Mouse (Mus musculus) embryonic facial prominence, embryonic 14.5 days (tissue): ENCODE measurements around the gene Med18. TPM values are rescaled to one million over a fixed set of nuclear protein-coding genes. Genes with fewer than 3 reads are reported as not detected.
A peak's percentile ranks its signal among the peaks of the same experiment; 100 is the strongest.

ENCODE experiments used
- ATAC-seq: fragments of 200-750 bp; cut with Nextera tagmentation; 2 replicates; pipeline ENCODE4 v1.8.0; 2017; ENCODE audit warnings: low read depth, moderate number of reproducible peaks, moderate TSS enrichment
- DNase-seq: peaks from one replicate; pipeline ENCODE4 v3.0.0-alpha.2; 2015; ENCODE audit warnings: low spot score
- H3K27ac ChIP-seq: fragments of 300-500 bp; sonication (generic); replicated peaks from 2 replicates; pipeline ENCODE4 v1.5.1; 2014; ENCODE audit warnings: low read depth, mild to moderate bottlenecking, low read length, moderate library complexity
- H3K27me3 ChIP-seq: fragments of 300-500 bp; sonication (generic); replicated peaks from 2 replicates; pipeline ENCODE4 v1.6.1; 2014; ENCODE audit warnings: low read length; ENCODE audit not compliant: control insufficient read depth, insufficient read depth
- H3K36me3 ChIP-seq: fragments of 300-500 bp; sonication (generic); 2 replicates; pipeline ENCODE4 v1.6.1; 2014; ENCODE audit warnings: low read length, mixed read lengths; ENCODE audit not compliant: control insufficient read depth, insufficient read depth
- H3K4me1 ChIP-seq: fragments of 300-500 bp; sonication (generic); 2 replicates; pipeline ENCODE4 v1.6.1; 2014; ENCODE audit warnings: antibody characterized with exemption, low read length; ENCODE audit not compliant: control insufficient read depth, insufficient read depth
- H3K4me2 ChIP-seq: fragments of 300-500 bp; sonication (generic); 2 replicates; pipeline ENCODE4 v1.6.1; 2014; ENCODE audit warnings: low read depth, mild to moderate bottlenecking, low read length, moderate library complexity, mixed read lengths
- H3K4me3 ChIP-seq: fragments of 300-500 bp; sonication (generic); 2 replicates; pipeline ENCODE4 v1.5.1; 2014; ENCODE audit warnings: low read depth, mild to moderate bottlenecking, low read length
- H3K9ac ChIP-seq: fragments of 300-500 bp; sonication (generic); 2 replicates; pipeline ENCODE4 v1.6.1; 2014; ENCODE audit warnings: low read depth, mild to moderate bottlenecking, low read length, moderate library complexity, mixed read lengths
- H3K9me3 ChIP-seq: fragments of 300-500 bp; sonication (generic); 2 replicates; pipeline ENCODE4 v1.6.1; 2016; ENCODE audit warnings: low read length; ENCODE audit not compliant: control insufficient read depth
- WGBS: fragments of 180-500 bp; shearing (Covaris S2); extraction: QIAGEN DNeasy Blood & Tissue Kit; methylation state at CpG from one replicate; pipeline ENCODE4 v1.1.7; 2014; 5-methylcytosine and 5-hydroxymethylcytosine counted together
- polyA plus RNA-seq: library from polyadenylated mRNA; unstranded; fragments of >200 nt; fragmentation: Nextera tagmentation; extraction: Ambion mirVana; gene quantifications from 2 replicates; pipeline ENCODE4 v1.2.1, GENCODE M21; 2014

The Med18 gene
- polyA plus RNA-seq, 1 experiment from 2014 or later: 6.6 TPM

DNA sequence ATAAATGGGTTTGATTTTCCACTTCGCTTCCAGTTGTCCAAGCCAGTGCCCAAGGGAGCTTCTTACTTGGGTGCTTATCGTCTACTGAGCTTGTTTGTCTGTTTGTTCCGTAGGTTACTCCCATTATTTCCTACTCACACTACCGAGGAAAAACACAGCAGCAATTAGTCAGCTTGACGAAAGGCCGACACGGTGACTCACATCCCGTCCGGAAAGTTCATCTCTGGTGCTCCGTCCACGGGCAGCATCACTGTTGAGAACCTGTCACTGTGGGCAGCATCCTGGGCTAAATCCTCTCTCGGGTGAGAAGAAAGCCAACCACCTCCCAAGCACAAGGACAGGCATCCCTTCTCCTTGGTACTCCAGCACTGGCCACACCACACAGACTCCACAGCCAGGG lies 17.6 kb downstream of the Med18 start:
- Histone ChIP-seq H3K9me3 (0 out of 2 replicates have a peak, but pooled peaks cover 5% of the 10 kb centered on the region), H3K4me1 (no peaks in the 10 kb centered on the region), H3K27me3 (no peaks in the 10 kb centered on the region), H3K9ac (no peak overlapping the region), H3K27ac (no peak overlapping the region), H3K36me3 (no peaks in the 10 kb centered on the region), H3K4me3 (no peak overlapping the region), H3K4me2 (no peak overlapping the region)
- DNase-seq: no peak
- ATAC-seq: no peak
- WGBS: 77% methylated on average over 12 of the region's 12 CpGs

DNA sequence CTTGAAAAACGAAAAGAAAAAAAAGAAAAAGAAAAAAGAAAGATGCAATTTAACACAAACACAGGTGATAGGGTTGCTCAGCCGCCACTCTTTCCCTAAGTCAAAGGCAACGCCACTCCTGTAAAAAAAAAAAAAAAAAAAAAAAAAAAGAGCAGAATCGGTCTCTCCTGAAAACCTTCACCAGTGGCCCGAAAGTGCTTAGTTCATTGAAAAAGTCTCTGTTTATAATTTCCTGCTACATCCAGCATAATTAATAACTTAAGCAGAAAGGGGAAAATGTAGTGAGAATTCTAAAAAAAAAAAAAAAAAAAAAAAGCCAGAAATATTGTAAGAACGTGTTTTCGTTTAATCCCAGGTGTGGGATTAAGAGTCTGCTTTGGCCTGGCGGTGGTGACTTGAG lies 19.2 kb downstream of the Med18 start:
- Histone ChIP-seq H3K9me3 (0 out of 2 replicates have a peak, but pooled peaks cover 5% of the 10 kb centered on the region), H3K27ac (no peak overlapping the region), H3K4me2 (no peak overlapping the region), H3K36me3 (no peaks in the 10 kb centered on the region), H3K27me3 (no peaks in the 10 kb centered on the region), H3K9ac (no peak overlapping the region), H3K4me3 (no peak overlapping the region), H3K4me1 (no peaks in the 10 kb centered on the region)
- WGBS: 81% methylated on average over 8 of the region's 8 CpGs
- ATAC-seq (no peak), DNase-seq (no peak)

- H3K4me1 ChIP-seq: no peaks in the 10 kb centered on the region
- H3K36me3 ChIP-seq: no peaks in the 10 kb centered on the region
- no peak for ATAC-seq
- H3K27me3 ChIP-seq: no peaks in the 10 kb centered on the region
- H3K9ac ChIP-seq: no peak overlapping the region
- H3K27ac ChIP-seq: no peak overlapping the region
- DNase-seq: no peak
- WGBS: 50% methylated on average over 11 of the region's 11 CpGs
- H3K4me3 ChIP-seq: no peak overlapping the region
- H3K4me2 ChIP-seq: no peak overlapping the region
- H3K9me3 ChIP-seq: 0 out of 2 replicates have a peak, but pooled peaks cover under 1% of the 10 kb centered on the region
Observed at GRCm38 (mm10) chr4:132437857-132438256, 25.9 kb downstream of the Med18 start.

DNA sequence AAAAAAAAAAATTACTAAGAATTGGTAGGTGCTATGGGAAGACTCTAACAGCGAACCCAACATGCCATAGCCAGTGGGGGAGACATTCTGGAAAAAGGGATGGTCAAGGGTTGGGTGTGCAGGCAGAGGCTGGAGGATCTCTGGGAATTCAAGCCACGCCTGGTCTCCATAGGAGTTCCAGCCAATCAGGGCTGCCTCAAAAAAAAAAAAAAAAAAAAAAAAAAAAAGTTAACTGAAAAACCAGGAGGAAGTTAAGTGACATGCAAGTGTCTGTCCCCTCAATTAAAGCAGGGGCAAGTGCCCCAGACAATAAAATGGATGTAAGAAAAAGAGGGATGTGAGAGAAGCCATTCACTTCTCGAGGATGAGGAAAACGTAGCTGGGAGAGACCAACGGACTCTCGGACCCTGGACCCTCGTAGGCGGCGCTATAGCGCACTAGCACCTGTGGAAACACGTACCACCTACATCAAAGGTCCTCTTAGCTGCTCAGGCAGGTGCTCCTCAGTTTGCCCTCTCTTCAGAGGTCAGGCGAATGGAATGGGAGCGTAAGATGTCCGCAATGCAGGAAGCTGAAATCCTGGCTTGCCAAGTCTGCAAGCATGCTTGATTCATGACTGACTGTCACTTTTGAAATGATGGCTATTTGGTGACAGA lies 30.9 kb downstream of the Med18 start:
- no peak for ATAC-seq
- no peaks in the 10 kb centered on the region for H3K9me3 ChIP-seq
- 0 out of 2 replicates have a peak overlapping the region, but pooled peaks have one; percentile 16 for H3K9ac ChIP-seq
- no peaks in the 10 kb centered on the region for H3K36me3 ChIP-seq
- no peak overlapping the region for H3K27ac ChIP-seq
- no peak for DNase-seq
- WGBS: 17% methylated on average over 14 of the region's 14 CpGs
- no peaks in the 10 kb centered on the region for H3K4me1 ChIP-seq
- H3K27me3 ChIP-seq: no peaks in the 10 kb centered on the region
- H3K4me2 ChIP-seq: peak overlapping the region; percentile 27; the same call in 1 of the 2 replicates
- no peak overlapping the region for H3K4me3 ChIP-seq

DNA sequence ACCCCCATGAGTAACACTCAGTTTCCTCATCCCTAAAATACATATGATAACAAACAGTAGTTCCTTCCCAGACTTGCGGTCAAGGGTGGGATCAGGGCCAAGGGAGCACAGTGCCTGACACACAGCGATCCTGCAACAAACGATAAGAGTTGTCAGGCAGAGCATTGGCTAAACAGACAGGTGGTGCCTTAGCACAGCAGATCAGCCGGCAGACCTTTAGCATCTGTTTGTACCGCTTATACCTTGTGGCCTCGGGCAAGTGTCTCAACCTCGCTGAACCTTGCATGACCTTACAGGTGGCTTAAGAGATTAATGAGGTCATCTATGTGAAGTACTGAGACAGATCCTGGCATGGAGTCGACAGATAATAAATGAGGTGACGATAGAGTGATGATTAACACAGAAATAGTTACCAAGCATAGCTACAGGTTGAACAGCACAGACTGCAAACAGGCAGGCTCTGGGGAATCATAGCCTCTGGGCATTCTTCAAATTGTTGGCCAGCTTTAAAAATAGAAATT lies 35.6 kb downstream of the Med18 start:
- H3K27ac ChIP-seq: no peak overlapping the region
- no peaks in the 10 kb centered on the region for H3K9me3 ChIP-seq
- DNase-seq (no peak), ATAC-seq (no peak)
- H3K36me3 ChIP-seq: no peaks in the 10 kb centered on the region
- no peaks in the 10 kb centered on the region for H3K27me3 ChIP-seq
- no peak overlapping the region for H3K4me2 ChIP-seq
- WGBS: 42% methylated on average over 9 of the region's 9 CpGs
- no peak overlapping the region for H3K9ac ChIP-seq
- no peak overlapping the region for H3K4me3 ChIP-seq
- H3K4me1 ChIP-seq: no peaks in the 10 kb centered on the region

- no peak overlapping the region for H3K4me3 ChIP-seq
- no peaks in the 10 kb centered on the region for H3K36me3 ChIP-seq
- no peaks in the 10 kb centered on the region for H3K27me3 ChIP-seq
- DNase-seq: no peak
- no peak overlapping the region for H3K4me2 ChIP-seq
- H3K9me3 ChIP-seq: no peaks in the 10 kb centered on the region
- no peak overlapping the region for H3K27ac ChIP-seq
- no peaks in the 10 kb centered on the region for H3K4me1 ChIP-seq
- WGBS: 66% methylated on average over 4 of the region's 4 CpGs
- H3K9ac ChIP-seq: no peak overlapping the region
- no peak for ATAC-seq
Observed at GRCm38 (mm10) chr4:132427493-132427892, 36.2 kb downstream of the Med18 start.

GRCm38 (mm10) chr4:132426021-132426420 lies 37.7 kb downstream of the Med18 start:
- Histone ChIP-seq H3K4me2 (no peak overlapping the region), H3K36me3 (no peaks in the 10 kb centered on the region), H3K27me3 (no peaks in the 10 kb centered on the region), H3K4me3 (no peak overlapping the region), H3K9ac (no peak overlapping the region), H3K27ac (no peak overlapping the region), H3K4me1 (peaks cover 2% of the 10 kb centered on the region), H3K9me3 (no peaks in the 10 kb centered on the region)
- no peak for DNase-seq
- no peak for ATAC-seq
- 59% methylated on average over 2 of the region's 2 CpGs for WGBS

DNA sequence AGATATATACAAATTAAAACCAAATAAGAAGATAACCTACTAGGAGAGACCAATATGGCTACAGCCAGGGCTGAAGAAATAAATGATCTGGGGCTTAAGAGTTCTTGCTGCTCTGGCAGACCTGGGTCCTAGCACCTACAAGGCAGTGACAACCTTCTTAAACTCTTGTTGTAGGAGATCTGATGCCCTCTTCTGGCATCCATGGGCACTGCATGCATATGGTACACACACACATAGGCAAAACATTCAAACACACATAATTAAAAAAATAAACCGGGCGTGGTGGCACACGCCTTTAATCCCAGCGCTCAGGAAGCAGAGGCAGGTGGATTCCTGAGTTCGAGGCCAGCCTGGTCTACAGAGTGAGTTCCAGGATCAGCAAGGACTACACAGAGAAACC lies 39.0 kb downstream of the Med18 start:
- 89% methylated on average over 5 of the region's 5 CpGs for WGBS
- no peak overlapping the region for H3K27ac ChIP-seq
- no peaks in the 10 kb centered on the region for H3K27me3 ChIP-seq
- DNase-seq (no peak), ATAC-seq (no peak)
- peaks cover 10% of the 10 kb centered on the region for H3K4me1 ChIP-seq
- no peaks in the 10 kb centered on the region for H3K9me3 ChIP-seq
- H3K4me2 ChIP-seq: no peak overlapping the region
- H3K9ac ChIP-seq: no peak overlapping the region
- H3K36me3 ChIP-seq: no peaks in the 10 kb centered on the region
- no peak overlapping the region for H3K4me3 ChIP-seq
